Mouse (Mus musculus) T-helper 17 cell (primary cell): ENCODE measurements around the gene Tmigd3.

Experiments used
- in situ Hi-C, 2 experiments: fragments of 300-600 bp; cut with MboI, MseI; formaldehyde crosslinking; loops; 1 replicate in 1 of 2; 2 replicates in 1 of 2; pipeline ENCODE4 v1.15.1; 2025; ENCODE audit warnings: high pct_unique_total_duplicates in 2 of 2

Tmigd3 gene

GRCm38 (mm10) chr3:105870558-105870957 lies at the start of gene Tmigd3, which contains the start of gene Adora3:
TSS of gene Tmigd3 (plus strand) at chr3:105870903.
TSS of gene Adora3 (plus strand) at chr3:105870858.
- in situ Hi-C loops, result loop anchor here in 1 of 2 experiments (10.0 kb wide), 1 partner anchor 2004 kb away; the partner anchor contains the start of gene Eps8l3

- in situ Hi-C loops, result no loop called here
Measured at GRCm38 (mm10) chr3:105821504-105821903, 49.2 kb upstream of the Tmigd3 start.

- in situ Hi-C loops, result no loop called here
Measured at GRCm38 (mm10) chr3:105823609-105824008, 47.1 kb upstream of the Tmigd3 start.

GRCm38 (mm10) chr3:105824103-105824502 lies 46.6 kb upstream of the Tmigd3 start:
- in situ Hi-C loops, result no loop called here

DNA sequence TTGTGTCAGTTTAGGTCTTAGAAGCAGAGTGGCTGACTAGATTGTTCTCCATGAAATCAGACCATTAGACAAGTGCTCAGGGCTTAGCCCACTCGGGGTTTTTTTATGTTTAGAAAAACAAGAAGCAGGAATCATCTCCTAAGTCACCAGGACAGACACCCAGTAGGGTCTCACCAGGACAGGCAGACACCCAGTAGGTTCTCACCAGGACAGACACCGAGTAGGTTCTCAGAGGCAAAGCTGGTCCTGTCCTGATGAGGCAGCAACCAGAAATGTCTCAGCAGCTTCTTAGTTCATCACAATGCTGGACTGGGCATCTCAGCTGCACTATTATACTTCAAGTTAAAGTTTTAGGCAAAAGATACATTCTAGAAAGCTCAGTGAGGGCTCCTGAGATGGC lies 46.0 kb upstream of the Tmigd3 start:
- in situ Hi-C loops, result no loop called here

DNA sequence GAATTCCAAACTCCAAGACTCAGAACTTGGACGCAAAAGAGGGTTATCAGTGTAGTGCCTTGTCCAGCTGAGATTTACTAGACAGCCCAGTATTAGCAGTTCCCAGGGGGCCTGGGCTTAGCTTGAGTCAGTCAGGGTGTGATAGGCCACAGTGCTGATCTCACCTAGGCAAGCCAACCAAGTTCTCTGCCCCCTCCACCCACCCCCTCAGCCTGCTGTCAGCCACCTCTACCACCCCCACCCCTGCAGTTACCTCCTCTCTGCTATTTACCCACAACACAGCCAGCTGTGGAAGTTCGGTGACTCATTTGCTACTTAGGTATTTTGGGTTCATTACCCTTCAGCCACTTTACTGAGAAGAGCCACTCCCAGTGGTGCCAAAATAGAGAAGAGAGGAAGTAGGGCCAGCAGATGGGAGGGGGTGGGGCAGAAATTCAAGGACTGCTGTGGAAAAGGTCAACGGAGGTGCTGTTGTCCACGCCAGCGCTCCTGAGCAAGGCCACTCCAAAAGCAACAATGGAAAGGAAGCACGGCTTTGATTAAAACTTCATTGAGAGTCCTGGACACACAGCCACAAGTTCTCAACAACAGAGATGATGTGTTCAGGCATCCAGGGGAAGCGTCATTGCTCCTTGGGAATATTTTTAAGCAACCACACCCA lies 45.1 kb upstream of the Tmigd3 start:
- in situ Hi-C loops, result no loop called here

DNA sequence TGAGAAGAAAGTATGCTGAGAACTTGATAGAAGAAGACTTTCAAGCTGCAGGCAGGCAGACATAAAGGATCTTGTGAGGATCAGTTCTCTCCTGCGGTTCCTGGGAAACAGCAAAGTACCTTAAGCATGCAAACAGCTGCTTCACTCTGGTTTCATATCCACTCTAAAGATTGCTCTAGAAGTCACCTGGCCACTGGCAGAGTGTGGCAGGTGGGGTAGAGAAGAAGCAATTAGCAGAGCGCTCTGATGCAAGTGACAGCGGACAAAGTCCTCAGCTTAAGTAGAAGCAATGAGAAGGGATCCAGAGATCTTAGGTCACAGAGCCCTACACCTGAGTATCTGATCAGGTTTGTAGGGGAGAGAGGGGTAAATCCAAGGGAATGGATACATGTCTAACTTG lies 39.1 kb upstream of the Tmigd3 start:
- in situ Hi-C loops, result loop anchor here in 1 of 2 experiments (5.0 kb wide), 1 partner anchor 46 kb away; no protein-coding TSS in a partner anchor

- in situ Hi-C loops, result no loop called here
Measured at GRCm38 (mm10) chr3:105835875-105836274, 34.8 kb upstream of the Tmigd3 start.

GRCm38 (mm10) chr3:105836883-105837282 lies 33.8 kb upstream of the Tmigd3 start:
- in situ Hi-C loops, result no loop called here

DNA sequence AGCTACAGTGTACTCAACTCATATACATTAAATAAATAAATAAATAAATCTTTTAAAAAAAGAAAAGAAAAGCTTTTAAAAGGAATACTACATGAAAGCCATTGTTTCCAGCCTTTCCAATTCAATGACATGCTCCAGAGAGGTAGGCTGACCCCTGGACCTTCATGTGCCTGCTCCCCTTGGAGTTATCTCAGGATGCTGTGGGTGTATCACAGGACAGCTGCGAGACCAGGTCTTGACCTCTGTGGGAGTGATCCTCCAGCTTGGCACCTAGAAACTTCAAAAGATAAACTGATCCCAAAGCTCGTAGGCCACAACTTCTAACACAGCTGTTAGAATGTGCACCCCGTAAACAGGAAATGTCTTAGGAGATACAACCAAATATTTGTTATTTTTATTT lies 32.0 kb upstream of the Tmigd3 start:
- in situ Hi-C loops, result no loop called here

GRCm38 (mm10) chr3:105839836-105840235 lies 30.9 kb upstream of the Tmigd3 start:
- in situ Hi-C loops, result no loop called here

DNA sequence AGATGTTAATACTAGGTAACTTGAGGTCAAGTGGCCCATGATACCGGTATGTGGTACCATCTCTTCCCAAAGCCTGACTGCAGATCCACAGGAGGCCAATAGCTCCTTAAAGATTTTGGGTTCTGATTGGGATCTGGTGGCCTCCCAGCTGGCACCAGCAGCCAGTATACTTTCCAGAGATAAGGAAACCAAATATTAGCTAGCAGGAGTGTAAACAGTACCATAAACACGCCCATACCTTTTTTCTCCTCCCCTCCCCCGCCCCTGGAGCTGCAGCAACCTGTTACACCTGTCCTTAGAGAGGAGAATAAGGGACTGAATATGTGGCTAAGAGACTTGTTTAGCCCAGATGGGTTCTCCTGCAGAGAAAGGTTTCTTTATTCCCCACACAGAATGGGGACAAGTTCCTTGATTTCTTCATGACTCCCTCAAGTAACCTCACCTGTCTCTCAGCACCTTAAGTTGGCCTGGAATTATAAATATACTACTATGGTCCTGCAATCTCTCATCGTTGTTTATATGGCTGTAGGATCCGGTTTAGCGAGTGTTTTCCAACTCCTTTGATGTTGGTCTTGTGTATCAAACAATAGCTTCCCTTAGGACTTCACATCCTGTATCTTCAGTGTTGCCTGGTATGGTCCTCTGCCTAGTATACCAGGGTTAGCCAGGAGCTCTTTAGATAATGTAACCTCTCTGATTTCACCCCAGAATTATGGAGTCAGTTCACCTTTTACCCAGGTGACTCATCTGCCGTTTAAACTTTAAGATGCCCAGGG lies 24.2 kb upstream of the Tmigd3 start:
- in situ Hi-C loops, result no loop called here

DNA sequence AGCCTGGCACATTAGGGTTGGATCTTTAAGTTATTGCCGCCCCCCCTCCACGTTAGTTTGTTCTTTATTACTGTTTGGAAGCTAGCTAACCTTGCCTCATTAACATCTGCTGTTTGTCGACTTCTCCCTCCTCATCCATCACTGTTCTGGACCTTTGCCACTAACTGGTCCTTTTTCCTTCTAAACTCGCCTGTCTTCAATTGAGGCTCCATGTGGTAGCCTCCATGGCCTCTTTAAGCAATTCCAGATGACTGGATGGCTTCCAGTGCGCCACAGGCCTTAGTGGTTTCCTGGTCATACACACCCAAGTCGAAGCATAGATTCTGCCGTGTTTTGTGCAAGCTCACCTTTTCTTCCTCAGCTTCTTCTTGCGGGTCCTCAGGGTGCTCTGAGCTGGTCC lies 16.9 kb upstream of the Tmigd3 start:
- in situ Hi-C loops, result loop anchor here in 1 of 2 experiments (5.0 kb wide), 1 partner anchor 471 kb away; no protein-coding TSS in a partner anchor

- in situ Hi-C loops, result loop anchor here in 1 of 2 experiments (5.0 kb wide), 1 partner anchor 472 kb away; no protein-coding TSS in a partner anchor
Measured at GRCm38 (mm10) chr3:105854786-105855185, 15.9 kb upstream of the Tmigd3 start.

DNA sequence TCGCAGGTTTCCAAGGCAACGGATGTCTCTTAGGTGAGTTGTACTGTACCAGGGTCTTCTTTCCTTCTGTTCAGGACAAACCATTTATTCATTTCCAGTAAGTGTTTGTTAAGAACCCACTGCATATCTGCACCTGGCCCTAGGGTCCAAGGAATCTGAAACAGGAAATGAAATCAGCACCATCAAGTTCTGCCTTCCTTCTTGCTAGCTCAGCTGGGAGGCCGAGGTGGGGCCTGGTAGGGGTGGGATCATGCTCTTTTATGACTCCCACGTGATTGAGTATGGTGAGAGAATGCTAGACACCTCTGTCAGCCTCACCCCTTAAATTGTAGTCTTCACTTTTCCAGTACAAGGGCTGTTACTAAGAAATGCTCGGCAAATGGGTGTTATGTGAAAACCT lies 13.2 kb upstream of the Tmigd3 start:
- in situ Hi-C loops, result no loop called here

GRCm38 (mm10) chr3:105861747-105862366 lies 8.8 kb upstream of the Tmigd3 start:
- in situ Hi-C loops, result no loop called here

- in situ Hi-C loops, result no loop called here
Measured at GRCm38 (mm10) chr3:105864123-105864522, 6.6 kb upstream of the Tmigd3 start.

GRCm38 (mm10) chr3:105865122-105865521 lies 5.6 kb upstream of the Tmigd3 start:
- in situ Hi-C loops, result no loop called here

GRCm38 (mm10) chr3:105868135-105868534 lies 2.6 kb upstream of the Tmigd3 start:
- in situ Hi-C loops, result no loop called here

GRCm38 (mm10) chr3:105872034-105872433 lies 1.3 kb downstream of the Tmigd3 start:
- in situ Hi-C loops, result loop anchor here in 1 of 2 experiments (10.0 kb wide), 1 partner anchor 2003 kb away; the partner anchor contains the start of gene Eps8l3

DNA sequence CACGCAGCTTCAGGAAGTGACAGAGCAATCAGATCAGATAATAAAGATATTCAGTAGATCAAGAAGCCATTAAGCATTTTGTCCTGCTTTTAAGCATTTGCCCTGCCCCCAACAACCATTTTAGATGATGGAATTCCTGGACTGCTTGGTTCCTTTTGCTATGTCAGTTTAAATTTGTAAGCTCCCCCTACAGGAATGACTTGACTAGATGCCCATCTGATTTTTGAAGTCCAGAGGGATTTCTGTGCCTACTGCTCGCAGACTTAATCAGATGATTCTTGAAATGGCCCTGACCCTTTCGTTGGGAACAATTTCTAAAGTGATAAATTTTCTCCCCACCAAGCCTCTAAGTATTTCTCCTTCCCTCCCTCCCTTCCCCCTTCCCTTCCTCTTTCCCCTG lies 1.9 kb downstream of the Tmigd3 start:
- in situ Hi-C loops, result loop anchor here in 1 of 2 experiments (10.0 kb wide), 1 partner anchor 2002 kb away; the partner anchor contains the start of gene Eps8l3
